Mouse (Mus musculus) spleen, postnatal 36 days (tissue): ENCODE data around the gene Chst15.

ENCODE experiments used
- DNase-seq, 2 experiments: peaks; one replicate each; pipeline ENCODE4 v3.0.0; 2022; ENCODE audit warnings: low spot score in 2 of 2, mixed read lengths in 1 of 2

The Chst15 gene

DNA sequence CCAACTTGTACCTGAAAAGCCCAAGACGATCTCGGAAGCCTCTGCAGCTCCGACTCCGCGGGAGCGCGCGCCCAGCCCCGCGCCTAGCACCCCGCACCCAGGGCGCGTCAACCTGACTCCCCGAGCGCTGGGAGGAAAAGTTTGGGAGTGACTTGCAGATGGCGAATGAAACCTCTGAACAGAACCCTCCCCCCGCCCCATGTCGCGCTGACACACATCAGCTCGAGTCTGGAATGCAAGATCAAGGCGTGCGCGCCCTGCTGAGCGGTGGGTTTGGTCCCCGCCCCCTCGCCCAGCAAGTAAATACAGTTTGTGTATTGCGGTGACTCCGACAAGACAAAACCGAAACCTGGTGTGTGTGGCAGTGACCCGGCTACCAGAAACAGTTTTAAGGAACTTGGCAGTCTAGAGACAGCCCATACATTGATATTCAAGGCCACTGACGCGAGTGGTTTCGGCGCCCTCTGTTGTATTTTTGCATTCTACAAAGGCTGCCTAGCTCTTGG lies at the start of gene Chst15:
Gene Chst15 (minus strand): TSS at position 193 of the 506 bp plus-strand sequence.
- DNase-seq: peak; percentile 89 to 90

DNA sequence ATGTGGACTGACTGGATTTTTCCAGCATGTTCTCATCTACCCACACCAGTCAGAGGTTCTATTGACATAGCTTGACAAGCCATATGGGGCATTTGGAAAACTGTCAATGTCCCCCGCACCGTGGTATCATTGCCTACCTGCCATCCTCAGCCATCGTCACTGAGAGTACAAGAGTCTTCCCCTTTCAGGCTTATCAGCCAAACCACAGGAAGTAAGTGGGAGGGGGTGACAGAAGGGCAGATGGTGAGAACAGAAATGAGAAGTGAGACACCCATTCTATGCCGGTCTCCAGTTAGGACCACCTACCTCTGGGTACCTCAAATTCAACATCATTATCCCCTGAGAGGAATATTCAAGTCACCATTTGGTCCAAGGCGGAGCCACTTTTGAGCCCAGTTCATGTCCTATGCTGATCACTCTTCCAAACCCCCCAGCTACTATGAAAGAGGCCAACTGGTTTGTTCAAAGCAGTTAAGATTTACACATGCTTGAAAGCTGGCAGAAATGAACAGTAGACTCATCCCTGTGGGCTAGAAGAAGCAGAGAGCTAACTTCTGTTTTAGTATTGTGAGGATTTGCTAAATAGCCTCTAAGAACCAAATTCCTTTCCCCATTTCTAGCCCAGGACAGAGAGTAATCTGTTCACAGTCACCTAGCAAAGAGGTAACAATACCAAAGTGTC lies 48.8 kb upstream of the Chst15 start:
- DNase-seq: peak; percentile 87 to 88

DNA sequence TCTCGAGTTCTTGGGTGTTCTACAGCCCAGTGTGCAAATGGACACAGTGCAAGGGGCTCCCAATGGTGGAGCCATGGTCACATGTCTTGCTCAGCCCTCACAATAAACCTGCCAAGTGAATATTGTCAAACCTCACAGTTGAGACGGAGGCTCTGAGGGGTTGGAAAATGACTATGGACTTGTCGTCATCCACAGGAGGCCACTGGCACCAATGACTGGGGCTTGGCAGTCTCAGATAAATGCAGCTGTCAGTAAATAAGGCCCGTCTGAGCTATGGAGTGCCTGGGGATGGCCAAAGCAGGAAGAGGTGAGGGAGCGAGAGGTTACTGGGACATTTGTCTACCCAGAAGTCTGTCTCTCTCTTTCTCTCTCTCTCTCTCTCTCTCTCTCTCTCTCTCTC lies 48.1 kb upstream of the Chst15 start:
- no peak for DNase-seq

DNA sequence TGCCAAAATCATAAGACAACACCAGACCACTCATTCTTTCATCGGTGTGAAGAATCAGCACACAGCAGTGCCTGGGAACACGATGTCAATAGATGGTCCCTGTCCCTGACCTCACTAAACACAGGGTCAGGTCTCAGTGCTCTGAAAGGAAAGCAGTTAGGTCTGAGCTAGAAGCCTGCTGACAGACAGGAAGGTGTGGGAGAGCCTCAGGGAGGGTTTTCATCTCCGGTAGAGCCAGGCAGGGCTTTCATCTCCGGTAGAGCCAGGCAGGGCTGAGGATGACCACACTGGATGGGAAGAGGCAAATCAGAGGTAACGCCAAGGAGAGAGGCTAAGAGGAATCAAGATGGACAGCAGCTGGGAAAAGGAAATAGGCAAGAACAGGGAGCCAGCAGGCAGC lies 47.5 kb upstream of the Chst15 start:
- DNase-seq: peak; percentile 38 to 41

DNA sequence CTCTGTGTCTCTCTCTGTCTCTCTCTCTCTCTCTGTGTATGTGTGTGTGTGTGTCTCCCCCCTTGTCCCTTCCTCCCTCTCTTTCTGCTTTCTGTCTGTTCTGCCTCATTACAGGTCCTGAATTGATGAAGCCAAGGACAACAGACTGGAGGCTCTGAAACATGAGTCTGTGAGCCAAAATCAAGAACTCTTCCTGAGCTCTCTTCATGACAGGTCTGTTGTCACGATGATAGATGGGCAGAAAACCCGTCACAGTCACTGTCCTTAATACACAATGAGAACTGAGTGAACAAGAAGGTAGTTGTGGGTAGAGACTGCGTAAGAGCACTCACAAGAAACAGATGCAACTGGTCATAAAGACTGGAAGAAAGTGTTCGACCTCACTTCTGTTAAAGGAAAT lies 43.3 kb upstream of the Chst15 start:
- DNase-seq: no peak

DNA sequence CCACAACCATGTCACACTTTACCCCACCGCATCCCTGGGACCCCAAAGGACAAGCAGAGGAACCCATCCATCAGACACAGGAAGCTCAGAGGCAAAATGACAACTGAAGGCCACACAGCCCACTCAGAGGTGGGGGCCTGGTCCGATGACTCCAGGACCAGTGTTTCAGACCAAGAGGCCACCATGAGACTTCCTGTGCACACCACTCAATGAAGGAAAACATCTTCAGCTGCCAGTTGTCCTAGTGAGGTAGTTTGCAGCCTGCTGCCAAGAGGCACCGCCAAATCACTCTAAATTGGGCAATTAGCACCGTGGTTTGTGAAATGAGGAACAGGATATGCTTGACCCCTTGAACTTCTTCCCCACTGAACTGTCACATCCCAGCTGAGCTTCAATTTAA lies 41.7 kb upstream of the Chst15 start:
- peak; percentile 63 to 74 for DNase-seq

DNA sequence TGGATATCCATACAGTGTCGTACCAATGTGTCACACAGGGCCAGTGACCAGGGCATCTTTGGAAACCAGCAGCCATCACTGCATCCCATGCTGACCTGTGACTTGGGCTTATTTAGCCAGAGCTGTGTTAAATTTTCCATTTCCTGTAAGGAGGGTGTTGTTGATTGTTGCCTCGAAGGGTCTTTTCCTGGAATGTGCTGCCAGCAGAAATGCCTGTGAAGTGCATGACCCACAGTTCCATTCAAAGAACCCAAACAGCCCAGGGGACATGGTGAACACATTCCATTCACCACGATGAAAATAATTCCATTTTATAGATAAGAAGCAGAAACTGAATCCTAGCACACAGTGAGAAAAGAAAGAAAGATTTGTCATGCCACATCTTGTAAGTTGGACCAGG lies 41.2 kb upstream of the Chst15 start:
- no peak for DNase-seq

DNA sequence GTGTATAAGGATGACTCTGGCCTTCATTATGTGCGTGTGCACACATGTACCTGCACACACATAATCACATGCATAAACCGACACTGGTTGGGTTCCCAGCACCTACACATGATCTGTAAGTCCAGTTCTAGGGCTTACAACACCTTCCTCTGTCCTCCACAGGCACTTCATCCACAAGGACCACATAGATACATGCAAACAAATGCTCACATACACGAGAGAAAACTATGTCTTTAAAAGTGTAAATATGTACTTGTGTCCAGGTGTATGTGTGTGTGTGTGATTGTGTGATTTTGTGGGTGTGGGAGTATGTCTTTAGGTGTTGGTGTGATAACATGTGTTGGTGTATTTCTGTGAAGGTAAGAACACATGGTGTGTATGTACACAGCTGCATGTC lies 40.8 kb upstream of the Chst15 start:
- DNase-seq: no peak

DNA sequence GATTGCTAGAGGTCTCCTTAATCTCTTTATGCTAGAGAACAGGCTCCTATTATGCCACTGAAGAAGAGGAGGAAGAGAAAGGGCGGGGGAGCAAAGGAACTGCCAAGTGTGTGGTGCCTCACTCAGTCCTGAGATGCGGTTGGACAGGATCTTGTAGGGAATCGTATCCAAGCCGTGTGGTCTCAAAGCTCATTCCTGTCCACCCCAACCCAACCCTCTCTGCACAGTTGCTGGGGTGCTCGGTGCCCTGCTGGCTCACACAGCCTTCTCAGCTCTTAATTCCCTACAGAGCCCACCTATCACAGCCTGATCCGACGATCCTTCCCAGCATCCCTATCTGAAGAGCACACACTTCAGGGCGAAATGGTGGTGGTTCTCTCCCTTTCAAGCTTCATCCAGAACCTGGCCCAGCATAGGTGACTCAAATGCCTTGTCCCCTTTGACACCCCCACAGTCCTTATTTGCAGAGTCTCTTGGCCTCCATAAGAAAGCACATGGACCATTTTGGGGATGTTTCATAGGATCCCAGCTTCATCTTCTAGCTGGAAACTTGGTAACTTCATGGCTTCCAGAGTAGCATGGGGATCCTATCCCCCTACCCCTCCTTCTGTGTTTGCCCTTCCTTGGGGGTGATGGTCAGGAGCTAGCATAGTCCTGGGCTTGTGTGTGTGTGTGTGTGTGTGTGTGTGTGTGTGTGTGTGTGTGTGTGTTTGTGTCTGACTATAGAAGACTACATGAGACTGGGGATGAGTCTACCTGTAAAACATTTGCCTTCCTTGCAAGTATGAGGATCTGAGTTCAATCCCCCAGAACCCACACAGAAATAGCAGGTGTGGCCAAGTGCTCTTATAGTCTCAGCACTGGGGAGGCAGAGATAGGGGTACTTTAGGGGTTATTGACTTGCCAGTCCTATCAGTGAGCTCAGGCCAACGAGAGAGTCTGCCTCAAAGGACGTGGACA lies 40.1 kb upstream of the Chst15 start:
- DNase-seq: no peak

DNA sequence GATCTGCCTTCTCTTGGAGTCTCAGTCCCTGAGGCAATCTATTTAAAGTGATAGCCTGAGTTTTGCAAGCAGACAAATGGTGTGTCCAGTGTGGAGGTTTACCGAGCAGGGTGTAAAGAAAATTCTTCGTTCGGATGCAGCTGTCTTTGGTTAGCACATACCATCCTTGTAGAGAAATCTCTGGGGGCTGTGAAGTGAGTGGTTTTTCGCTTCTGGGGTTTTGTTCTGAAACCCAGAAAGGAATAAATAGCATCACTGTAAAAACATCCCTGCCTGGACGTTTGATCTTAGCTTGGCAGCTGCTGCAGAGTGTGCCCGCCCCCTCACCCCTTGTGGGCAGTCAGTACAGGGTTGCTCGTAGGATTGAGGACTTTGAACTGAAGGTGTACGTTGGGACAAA lies 39.2 kb upstream of the Chst15 start:
- peak; percentile 64 to 68 for DNase-seq

DNA sequence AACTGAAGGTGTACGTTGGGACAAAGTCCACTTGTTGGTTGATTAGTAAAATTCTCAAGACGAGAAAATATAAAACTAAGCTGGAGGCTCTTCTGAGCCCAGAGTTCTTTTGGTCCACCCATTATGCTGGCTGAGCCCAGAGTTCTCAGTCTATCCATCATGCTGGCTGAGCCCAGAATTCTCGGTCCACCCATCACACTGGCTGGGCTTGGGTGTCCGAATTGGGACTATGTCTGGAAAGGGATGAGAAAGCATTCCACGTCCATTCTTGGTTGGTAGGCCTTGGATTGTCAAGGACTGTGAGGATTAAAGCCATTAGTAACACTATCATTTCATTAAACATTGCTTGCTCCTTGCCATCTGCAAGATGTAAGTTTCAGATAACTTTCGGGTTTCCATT lies 38.7 kb upstream of the Chst15 start:
- no peak for DNase-seq

DNA sequence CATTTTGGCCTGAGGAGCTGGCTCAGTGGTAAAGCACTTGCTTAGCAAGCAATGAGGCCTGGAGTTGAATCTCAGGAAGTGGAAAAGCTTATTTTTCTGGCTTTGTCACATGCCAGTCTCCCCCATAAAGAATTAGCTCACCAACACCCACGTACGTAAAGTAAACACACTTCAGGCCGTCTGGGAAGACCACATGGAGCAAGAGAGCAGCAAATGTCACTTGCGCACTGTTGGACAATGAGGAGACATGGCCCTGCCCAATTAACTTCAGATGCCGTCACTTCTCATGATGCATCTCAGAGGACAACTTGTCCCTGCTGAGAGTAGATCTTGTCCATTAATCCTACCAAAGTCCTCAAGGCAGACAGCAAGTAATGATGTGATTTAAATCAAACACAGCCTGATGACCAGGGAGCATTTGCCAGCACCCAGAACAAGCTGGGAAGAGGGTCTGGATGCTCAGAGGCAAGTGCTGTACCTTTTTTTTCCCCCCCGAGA lies 32.1 kb upstream of the Chst15 start:
- DNase-seq: no peak

DNA sequence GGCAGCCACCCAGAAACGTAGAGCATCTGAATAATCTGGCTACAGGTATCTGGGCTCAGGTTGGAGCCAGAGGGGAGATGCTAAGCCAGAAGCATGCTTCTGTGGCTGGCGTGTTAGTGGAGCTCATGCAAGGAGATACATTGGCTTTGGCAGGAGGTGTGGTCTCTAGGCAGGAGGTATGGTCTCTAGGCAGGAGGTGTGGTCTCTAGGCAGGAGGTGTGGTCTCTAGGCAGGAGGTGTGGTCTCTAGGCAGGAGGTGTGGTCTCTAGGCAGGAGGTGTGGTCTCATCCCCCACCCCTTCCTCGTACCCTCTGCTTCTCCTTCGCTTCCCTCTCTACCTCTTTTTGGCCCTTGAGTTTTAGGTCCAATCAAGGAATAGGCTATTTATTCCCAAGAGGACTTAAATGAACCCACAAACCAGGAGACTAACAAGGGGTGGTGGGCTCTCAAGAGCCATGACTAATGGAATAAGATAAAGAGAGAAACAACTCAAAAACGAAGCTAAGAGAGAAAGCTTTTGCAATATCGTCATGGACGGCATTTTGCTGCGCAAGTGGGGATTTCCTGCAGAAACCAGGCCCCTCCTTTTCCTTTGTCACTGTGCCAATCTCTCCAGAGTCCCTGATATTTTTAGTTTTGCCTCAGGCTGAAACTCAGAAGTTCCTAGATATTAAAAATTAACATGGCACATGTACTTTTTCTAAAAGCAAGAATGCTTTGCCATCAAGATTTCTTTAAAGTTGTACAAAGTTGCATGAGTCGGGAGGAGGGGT lies 30.4 kb upstream of the Chst15 start:
- DNase-seq: no peak

DNA sequence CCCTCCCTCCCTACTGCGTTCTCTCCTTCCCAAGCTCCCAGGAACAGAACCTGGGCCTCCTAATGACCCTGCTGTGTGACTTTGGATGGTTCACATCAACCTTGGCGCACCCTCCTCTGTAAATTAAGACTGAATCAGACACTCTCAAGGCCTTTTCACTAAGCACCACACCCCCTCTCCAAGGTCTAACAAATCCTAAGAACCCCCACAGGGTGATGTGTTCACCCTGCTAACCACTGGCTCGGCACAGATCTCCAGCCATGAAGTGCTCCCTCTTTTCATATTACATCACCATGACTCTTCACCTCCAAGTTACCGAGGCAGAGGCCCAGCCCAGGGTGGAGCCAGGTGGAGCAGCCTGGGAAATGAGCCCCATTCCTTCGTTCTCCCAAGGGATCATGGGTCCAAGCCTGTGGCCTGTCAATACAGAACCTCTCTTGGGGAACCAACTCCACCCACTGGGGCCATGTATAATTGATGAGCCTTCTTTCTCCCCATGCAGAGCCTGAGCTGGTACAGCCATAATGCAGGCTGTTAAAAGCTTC lies 28.6 kb upstream of the Chst15 start:
- DNase-seq: no peak

DNA sequence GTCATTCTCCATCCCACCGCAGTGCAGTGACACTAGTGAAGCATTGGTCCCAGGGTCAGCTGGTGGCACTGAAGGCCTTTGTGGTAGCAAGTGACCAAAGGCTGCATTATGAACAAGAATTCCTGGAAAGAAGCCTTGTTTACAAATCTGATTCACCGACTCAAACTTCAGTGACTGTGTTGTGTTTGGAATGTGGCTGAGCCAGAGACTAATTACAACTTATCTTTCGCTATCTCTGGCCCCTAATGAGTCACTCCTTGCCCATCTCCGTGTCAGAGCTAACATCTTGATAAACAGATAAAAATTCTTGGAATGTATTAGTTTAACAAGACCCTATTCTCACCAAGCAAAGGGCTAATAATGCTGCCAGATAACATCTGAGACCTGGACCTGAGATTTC lies 27.6 kb upstream of the Chst15 start:
- DNase-seq: no peak

DNA sequence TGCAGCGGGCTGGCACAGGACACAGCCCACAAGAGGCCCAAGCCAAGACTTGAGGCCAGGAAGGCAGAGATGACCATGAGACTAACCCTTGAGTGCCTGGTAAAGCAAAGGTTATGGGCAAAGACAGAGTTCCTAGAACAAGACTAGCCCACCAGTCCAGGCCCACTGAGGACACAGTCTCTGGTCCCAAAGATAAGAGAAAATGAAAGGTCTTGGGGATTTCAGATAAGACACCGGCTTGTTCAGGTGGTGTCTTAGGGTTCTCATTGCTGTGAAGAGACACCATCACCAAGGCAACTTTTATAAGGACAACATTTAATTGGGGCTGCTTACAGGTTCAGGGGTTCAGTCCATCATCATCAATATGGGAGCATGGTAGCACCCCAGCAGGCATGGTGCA lies 26.9 kb upstream of the Chst15 start:
- no peak for DNase-seq

DNA sequence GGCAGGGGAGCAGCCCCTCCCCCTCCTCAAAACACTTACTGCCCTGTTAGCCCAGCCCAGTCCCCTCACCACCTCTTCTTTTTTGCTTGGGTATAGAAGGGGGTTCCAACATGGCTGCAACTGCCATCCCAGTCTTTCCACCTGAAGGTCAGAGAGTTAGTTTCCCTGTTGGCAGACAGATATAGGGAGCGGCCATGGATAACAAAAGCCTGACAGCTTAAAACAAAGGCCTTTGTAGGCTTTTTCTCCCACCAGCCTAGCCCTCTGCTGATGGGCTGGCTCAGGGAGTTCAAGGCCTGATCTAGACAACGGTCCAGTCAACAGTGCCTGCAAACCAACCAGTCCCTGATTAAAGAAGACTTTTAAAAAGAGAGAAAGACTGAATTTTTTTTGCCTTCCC lies 26.1 kb upstream of the Chst15 start:
- DNase-seq: no peak

DNA sequence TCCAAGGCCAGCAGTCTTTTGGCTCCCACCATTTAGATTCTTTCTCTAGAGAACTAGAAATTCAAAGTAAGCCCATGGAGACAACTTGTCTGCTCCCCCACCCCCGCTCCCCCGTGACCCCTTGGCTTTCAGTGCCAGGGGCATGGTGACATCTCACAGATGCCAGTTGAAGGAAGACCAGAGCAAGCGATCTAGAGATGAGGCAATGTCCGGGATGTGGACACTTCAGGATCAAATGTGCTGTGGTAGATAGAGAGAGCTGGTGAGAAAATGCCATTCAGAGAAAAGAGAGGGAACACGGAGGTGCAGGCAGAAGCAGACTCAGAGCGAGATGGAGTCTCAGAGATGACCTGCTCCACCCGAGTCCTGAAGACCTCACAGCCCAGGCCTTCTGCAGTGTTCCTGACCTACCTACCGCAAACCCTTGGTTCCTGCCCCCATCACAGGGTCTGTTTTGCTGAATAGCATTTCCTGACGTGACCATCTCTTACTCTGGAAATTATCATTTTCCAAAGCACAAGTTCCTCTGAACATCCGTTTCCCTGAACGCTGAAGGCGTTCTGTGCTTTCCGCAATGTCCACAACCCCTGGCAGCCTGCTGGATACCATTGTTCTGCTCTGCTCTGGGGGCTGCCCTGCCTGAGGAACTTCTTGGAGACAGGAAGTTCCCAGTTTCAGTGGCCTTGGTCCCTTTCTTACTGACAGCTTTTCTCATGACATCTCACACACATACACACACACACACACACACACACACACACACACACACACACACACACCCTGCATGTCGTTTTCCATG lies 22.2 kb upstream of the Chst15 start:
- no peak for DNase-seq

DNA sequence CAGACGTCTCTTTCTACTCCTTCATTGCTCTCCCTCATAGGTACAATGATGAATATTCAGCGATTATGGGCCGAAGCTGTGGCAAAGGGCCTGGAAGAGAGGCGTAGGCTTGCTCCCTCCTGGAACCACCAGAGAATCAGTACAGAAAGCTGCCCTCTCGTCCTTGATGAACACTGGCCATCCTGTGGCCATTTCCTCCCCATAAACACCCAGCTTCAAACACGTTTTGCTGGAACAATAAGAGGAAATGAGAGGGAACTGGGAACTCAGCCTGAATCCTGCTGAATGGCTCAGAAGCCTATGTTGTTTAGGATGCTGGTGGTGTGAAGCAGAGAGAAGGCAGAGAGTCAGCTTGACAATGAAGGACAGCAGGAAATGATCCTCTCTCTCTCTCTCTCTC lies 21.3 kb upstream of the Chst15 start:
- DNase-seq: no peak

DNA sequence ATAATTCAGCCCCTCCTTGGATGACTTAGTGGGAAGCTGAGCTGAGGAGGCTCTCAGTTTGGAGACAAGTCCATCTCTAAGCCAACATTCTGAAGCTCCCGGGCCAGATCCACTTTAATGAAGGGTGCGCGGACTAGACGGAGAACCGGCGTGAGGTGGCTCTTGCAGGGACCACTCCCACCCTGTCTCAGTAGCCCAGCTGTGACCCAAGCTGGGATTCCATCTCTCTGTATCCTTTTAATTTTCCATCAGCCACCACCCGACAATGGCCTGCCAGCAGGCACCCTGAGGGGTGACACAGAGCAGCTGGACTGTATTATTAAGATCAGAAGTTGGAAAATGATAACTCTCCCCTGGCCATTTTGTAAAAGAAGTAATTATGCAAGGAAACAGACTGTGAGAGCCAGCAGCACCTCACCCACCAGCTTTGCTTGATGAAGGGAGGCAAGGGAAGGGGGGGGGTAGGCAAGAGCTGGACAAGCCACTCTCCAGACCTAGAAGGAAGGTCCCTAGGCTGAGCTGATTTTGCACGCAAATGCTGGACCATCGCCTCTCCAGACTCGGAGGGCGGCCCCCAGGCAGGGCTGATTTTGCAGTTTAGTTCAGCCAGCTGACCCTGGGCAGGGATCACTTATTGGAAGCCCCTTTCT lies 20.4 kb upstream of the Chst15 start:
- DNase-seq: no peak
